Mouse (Mus musculus) kidney, adult 11 months (tissue): ENCODE data around the gene Fdxr.

Experiments used
- DNase-seq: peaks from one replicate; pipeline ENCODE4 v3.0.0; 2022

Gene Fdxr

GRCm38 (mm10) chr11:115267061-115267883 is 9.6 kb downstream of the Fdxr start, which contains the start of gene Grin2c:
Gene Grin2c (minus strand): TSS chr11:115267243.
- DNase-seq: no peak

GRCm38 (mm10) chr11:115266400-115266778 is 10.5 kb downstream of the Fdxr start:
- no peak for DNase-seq

GRCm38 (mm10) chr11:115265771-115266399 is 11.0 kb downstream of the Fdxr start:
- DNase-seq: no peak

GRCm38 (mm10) chr11:115264862-115265668 is 11.8 kb downstream of the Fdxr start:
- DNase-seq: no peak

DNA sequence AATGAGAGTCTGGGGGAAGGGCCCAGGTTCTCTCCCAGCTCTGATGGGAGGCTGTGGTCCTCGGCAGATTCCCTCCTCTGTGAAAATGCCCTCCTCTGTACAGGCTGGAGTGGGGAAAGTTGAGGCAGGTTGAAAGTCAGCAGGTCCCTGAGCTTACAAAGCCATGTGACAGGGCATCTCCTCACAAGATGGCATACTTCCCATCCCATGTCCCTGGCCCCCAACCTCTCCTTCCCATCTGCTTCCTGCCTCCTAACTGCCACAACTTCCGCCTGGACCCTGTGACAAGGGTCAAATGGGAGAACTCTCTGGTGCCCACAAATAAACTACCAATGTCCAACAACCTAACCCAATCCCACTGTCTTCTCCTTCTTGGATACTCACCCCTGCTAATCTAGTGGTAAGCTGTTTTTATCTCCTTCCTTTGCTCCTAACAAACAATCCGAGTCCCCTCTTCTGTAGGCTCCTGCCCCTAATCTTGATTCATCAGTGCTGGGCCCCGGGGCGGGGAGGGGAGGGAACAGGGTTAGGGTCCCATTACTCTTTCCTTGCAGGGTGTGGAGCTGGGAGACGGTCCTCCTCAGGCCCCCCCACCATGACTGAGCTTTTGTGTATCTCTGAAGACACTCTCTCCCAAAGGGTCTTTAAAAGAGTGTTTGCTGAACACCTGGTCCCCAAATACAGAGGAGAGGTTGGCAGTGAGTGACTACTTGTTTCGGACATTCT is 12.6 kb downstream of the Fdxr start:
- no peak for DNase-seq

GRCm38 (mm10) chr11:115262954-115263353 is 13.9 kb downstream of the Fdxr start:
- DNase-seq: no peak

DNA sequence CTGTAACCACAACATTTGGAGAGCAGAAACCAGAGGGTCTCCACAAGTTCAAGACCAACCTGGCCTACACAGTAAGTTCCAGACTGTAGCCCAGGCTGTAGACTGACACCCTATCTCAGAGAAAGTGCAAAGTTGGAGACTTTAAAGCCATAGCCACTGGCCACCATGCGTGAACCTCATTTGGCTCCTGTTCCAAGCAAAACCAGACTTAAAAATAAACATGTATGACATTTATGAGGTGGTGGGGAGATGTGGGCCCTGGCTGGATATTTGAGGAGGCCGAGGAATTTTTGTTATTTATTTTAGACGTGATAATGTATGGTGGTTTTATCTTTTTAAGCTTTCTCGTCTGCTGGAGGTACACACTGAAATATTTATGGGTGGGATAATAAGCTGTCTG is 17.7 kb downstream of the Fdxr start:
- DNase-seq: no peak

- no peak for DNase-seq
Observed at GRCm38 (mm10) chr11:115257775-115258510, 18.9 kb downstream of the Fdxr start.

- DNase-seq: no peak
Observed at GRCm38 (mm10) chr11:115251258-115251657, 25.6 kb downstream of the Fdxr start.

DNA sequence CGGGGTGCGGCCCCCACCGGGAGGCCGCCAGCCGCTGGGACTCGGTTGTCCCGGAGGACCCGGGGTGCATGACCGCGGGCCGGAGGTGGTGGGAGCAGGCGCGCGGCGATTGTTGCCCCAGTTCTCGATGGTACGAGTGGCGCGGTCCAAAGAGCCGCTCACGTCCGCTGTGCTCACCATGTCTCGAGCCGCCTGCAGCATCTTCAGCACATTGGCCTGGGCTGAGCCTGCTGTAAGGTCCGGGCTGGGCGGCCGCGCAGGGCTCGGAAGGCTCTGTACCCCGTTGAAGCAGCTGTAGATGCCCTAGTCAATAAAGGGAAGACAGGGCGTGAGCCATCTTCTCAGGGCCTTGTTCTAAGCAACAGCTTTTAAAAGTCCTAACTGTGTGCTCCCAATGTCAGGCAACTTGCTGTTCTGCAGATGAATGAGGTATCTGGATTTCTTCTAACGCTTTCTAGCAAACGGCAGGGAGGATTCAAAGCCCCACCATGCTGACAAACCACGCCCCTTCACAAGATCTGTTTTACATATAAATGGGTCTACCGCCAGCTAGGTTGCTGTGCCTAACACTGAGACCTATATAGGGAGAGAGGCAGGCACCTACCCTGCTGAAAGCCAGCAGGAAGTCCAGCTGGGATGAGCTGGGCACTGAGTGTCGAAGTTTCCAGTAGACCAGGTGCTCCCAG is 26.3 kb downstream of the Fdxr start:
- no peak for DNase-seq

GRCm38 (mm10) chr11:115249721-115250404 is 27.0 kb downstream of the Fdxr start:
- DNase-seq: no peak

- no peak for DNase-seq
Observed at GRCm38 (mm10) chr11:115247945-115248344, 28.9 kb downstream of the Fdxr start.

- DNase-seq: no peak
Observed at GRCm38 (mm10) chr11:115247240-115247639, 29.6 kb downstream of the Fdxr start.

- no peak for DNase-seq
Observed at GRCm38 (mm10) chr11:115246386-115246785, 30.5 kb downstream of the Fdxr start.

GRCm38 (mm10) chr11:115244840-115245239 is 32.0 kb downstream of the Fdxr start:
- peak; percentile 58 for DNase-seq

DNA sequence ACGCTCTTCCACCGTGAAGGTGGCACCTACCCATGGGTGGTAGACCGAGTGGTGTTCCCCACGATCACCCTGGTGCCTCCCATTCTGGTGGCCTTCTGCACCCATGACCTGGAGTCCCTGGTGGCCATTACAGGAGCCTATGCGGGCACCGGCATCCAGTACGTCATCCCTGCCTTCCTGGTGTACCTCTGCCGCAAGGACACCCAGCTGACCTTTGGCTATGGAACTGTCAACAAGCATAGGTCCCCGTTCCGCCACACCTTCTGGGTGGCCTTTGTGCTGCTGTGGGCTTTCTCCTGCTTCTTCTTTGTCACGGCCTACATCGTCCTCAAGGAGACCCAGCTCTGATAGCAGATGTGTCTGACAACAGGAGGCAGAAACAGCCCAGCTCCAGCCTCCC is 33.1 kb downstream of the Fdxr start:
- DNase-seq: no peak

DNA sequence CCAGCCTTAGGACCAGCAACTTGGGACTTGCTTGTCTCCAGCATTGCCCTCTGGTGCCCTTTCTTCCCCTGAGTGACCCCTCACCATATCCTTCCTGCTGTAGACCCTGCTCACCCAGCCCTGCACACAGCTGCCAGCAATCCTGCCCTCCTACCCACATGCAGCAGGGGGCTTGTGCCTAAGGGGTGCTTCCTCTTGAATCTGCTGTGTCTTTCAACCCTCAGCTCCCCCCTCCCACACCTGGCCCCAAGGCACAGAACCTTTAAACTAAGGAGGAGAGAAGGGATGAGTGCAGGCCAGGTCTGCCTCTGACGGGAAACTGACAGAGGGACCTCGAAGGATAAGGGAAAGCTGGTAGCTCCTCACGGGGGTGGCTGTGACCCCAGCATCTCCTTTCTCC is 34.1 kb downstream of the Fdxr start:
- DNase-seq: no peak

GRCm38 (mm10) chr11:115241402-115241801 is 35.4 kb downstream of the Fdxr start:
- no peak for DNase-seq

DNA sequence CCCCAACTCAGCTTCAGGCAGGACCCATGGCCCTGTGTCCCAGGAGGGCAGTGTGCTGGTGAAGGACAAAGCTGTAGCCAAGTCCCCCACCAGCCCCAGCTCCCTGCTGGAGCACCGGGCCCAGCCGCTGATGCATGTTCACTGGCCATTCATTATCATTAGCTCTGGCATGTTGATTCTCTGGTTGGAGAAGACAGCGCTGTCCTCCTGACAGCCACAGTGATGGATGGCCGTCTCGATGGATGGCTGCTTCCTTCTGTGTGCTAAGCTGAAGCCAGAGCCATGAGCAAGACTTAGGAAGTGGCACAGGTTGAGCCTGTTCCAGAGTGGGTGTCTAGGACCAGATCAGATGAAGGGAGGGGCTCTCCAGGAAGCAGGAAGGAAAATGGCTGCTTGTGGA is 40.3 kb downstream of the Fdxr start:
- DNase-seq: no peak

DNA sequence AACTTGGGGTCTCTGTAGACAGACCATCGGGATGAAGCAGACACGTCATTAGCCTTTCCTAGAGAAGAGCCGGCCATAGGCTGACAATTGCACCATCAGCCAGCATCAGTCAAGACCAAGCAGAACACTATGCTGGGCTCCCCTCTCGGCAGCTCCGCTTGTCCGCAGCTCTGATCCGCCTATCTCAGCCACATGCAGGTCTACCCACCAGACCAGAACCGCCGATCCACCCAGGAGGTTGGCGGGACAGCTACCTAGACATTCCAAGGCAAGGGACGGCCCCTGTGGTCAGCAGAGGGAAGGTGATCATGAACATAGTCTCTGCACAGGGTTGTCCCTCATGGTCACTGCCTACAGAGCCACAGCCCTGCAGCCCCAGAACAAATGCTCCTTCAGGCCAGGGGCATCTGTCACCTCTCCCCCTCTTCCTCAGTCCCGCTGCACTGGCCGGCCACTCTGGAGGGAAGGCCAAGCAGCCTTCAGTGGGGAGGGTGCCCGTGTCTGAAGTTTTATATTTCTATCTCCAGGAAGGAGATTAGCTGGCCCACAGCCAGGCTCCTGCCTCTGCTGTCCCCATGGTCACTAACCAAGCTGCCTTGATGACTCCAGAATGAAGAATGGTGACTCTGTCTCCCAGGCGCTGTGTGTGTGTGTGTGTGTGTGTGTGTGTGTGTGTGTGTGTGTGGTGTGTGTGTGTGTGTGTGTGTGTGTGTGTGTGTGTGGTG is 42.4 kb downstream of the Fdxr start:
- DNase-seq: no peak
